Mouse (Mus musculus) c-Kit-positive CD71-negative TER-119-negative erythroid progenitor cells, embryonic 14.5 days (primary cell): ENCODE measurements around the gene I830077J02Rik.

Experiments used
- DNase-seq: peaks from one replicate; pipeline ENCODE4 v3.0.0-alpha.2; 2013; ENCODE audit warnings: low read depth

Gene I830077J02Rik

GRCm38 (mm10) chr3:105892572-105893495 is 39.6 kb downstream of the I830077J02Rik start:
- peak; percentile 63 for DNase-seq

- DNase-seq, result no peak
Measured at GRCm38 (mm10) chr3:105891760-105892571, 40.5 kb downstream of the I830077J02Rik start.

GRCm38 (mm10) chr3:105891141-105891540 is 41.3 kb downstream of the I830077J02Rik start:
- no peak for DNase-seq

- no peak for DNase-seq
Measured at GRCm38 (mm10) chr3:105890220-105890619, 42.2 kb downstream of the I830077J02Rik start.

GRCm38 (mm10) chr3:105888961-105889360 is 43.5 kb downstream of the I830077J02Rik start:
- no peak for DNase-seq

- DNase-seq, result no peak
Measured at GRCm38 (mm10) chr3:105883111-105883510, 49.4 kb downstream of the I830077J02Rik start.

- no peak for DNase-seq
Measured at GRCm38 (mm10) chr3:105882105-105882504, 50.4 kb downstream of the I830077J02Rik start.

- no peak for DNase-seq
Measured at GRCm38 (mm10) chr3:105880419-105880818, 52.0 kb downstream of the I830077J02Rik start.

GRCm38 (mm10) chr3:105878751-105879150 is 53.7 kb downstream of the I830077J02Rik start:
- DNase-seq, result no peak

- no peak for DNase-seq
Measured at GRCm38 (mm10) chr3:105877919-105878318, 54.5 kb downstream of the I830077J02Rik start.

- no peak for DNase-seq
Measured at GRCm38 (mm10) chr3:105877252-105877803, 55.1 kb downstream of the I830077J02Rik start.

GRCm38 (mm10) chr3:105876022-105876421 is 56.4 kb downstream of the I830077J02Rik start:
- no peak for DNase-seq
